Mouse (Mus musculus): ENCODE data around the gene Fam162a.
"Not testable (repeated sequence)": the region's sequence is repeated elsewhere in the genome, so short reads cannot be mapped to it uniquely, and the experiment has no call there.

Fam162a gene

GRCm38 (mm10) chr16:36071450-36072379 lies at the start of gene Fam162a, which contains the start of gene Ccdc58:
Gene Fam162a (minus strand): TSS chr16:36071594.
Gene Ccdc58 (plus strand): TSS chr16:36071685.
- in situ Hi-C loops (cut with MboI; ENCODE audit: low pct_unique_long_range_greater_than_20kb in 1 of 2, low sequenced_read_pairs in 2 of 2, unreplicated experiment in 1 of 2), result no loop called here

GRCm38 (mm10) chr16:36115751-36116150 lies 44.4 kb upstream of the Fam162a start:
- in situ Hi-C loops (cut with MboI; ENCODE audit: low pct_unique_long_range_greater_than_20kb in 1 of 2, low sequenced_read_pairs in 2 of 2, unreplicated experiment in 1 of 2), result not testable (repeated sequence)

- in situ Hi-C loops (cut with MboI; ENCODE audit: low pct_unique_long_range_greater_than_20kb in 1 of 2, low sequenced_read_pairs in 2 of 2, unreplicated experiment in 1 of 2), result not testable (repeated sequence)
Measured at GRCm38 (mm10) chr16:36111486-36111885, 40.1 kb upstream of the Fam162a start.

- in situ Hi-C loops (cut with MboI; ENCODE audit: low pct_unique_long_range_greater_than_20kb in 1 of 2, low sequenced_read_pairs in 2 of 2, unreplicated experiment in 1 of 2), result no loop called here
Measured at GRCm38 (mm10) chr16:36102211-36102610, 30.8 kb upstream of the Fam162a start.

- in situ Hi-C loops (cut with MboI; ENCODE audit: low pct_unique_long_range_greater_than_20kb in 1 of 2, low sequenced_read_pairs in 2 of 2, unreplicated experiment in 1 of 2), result no loop called here
Measured at GRCm38 (mm10) chr16:36101526-36101925, 30.1 kb upstream of the Fam162a start.

- in situ Hi-C loops (cut with MboI; ENCODE audit: low pct_unique_long_range_greater_than_20kb in 1 of 2, low sequenced_read_pairs in 2 of 2, unreplicated experiment in 1 of 2), result not testable (repeated sequence)
Measured at GRCm38 (mm10) chr16:36097813-36098499, 26.6 kb upstream of the Fam162a start.

GRCm38 (mm10) chr16:36094079-36094478 lies 22.7 kb upstream of the Fam162a start:
- in situ Hi-C loops (cut with MboI; ENCODE audit: low pct_unique_long_range_greater_than_20kb in 1 of 2, low sequenced_read_pairs in 2 of 2, unreplicated experiment in 1 of 2), result no loop called here

- in situ Hi-C loops (cut with MboI; ENCODE audit: low pct_unique_long_range_greater_than_20kb in 1 of 2, low sequenced_read_pairs in 2 of 2, unreplicated experiment in 1 of 2), result no loop called here
Measured at GRCm38 (mm10) chr16:36090785-36091509, 19.6 kb upstream of the Fam162a start.

GRCm38 (mm10) chr16:36089850-36090616 lies 18.6 kb upstream of the Fam162a start:
- in situ Hi-C loops (cut with MboI; ENCODE audit: low pct_unique_long_range_greater_than_20kb in 1 of 2, low sequenced_read_pairs in 2 of 2, unreplicated experiment in 1 of 2), result no loop called here

- in situ Hi-C loops (cut with MboI; ENCODE audit: low pct_unique_long_range_greater_than_20kb in 1 of 2, low sequenced_read_pairs in 2 of 2, unreplicated experiment in 1 of 2), result no loop called here
Measured at GRCm38 (mm10) chr16:36089065-36089464, 17.7 kb upstream of the Fam162a start.

GRCm38 (mm10) chr16:36087846-36088245 lies 16.5 kb upstream of the Fam162a start:
- in situ Hi-C loops (cut with MboI; ENCODE audit: low pct_unique_long_range_greater_than_20kb in 1 of 2, low sequenced_read_pairs in 2 of 2, unreplicated experiment in 1 of 2), result no loop called here

- in situ Hi-C loops (cut with MboI; ENCODE audit: low pct_unique_long_range_greater_than_20kb in 1 of 2, low sequenced_read_pairs in 2 of 2, unreplicated experiment in 1 of 2), result no loop called here
Measured at GRCm38 (mm10) chr16:36079916-36080315, 8.5 kb upstream of the Fam162a start.

GRCm38 (mm10) chr16:36074772-36075171 lies 3.4 kb upstream of the Fam162a start:
- in situ Hi-C loops (cut with MboI; ENCODE audit: low pct_unique_long_range_greater_than_20kb in 1 of 2, low sequenced_read_pairs in 2 of 2, unreplicated experiment in 1 of 2), result no loop called here

- in situ Hi-C loops (cut with MboI; ENCODE audit: low pct_unique_long_range_greater_than_20kb in 1 of 2, low sequenced_read_pairs in 2 of 2, unreplicated experiment in 1 of 2), result no loop called here
Measured at GRCm38 (mm10) chr16:36072410-36073011, 1.1 kb upstream of the Fam162a start.

GRCm38 (mm10) chr16:36071071-36071449 lies 334 bp downstream of the Fam162a start:
- in situ Hi-C loops (cut with MboI; ENCODE audit: low pct_unique_long_range_greater_than_20kb in 1 of 2, low sequenced_read_pairs in 2 of 2, unreplicated experiment in 1 of 2), result no loop called here

GRCm38 (mm10) chr16:36069819-36070575 lies 1.4 kb downstream of the Fam162a start:
- in situ Hi-C loops (cut with MboI; ENCODE audit: low pct_unique_long_range_greater_than_20kb in 1 of 2, low sequenced_read_pairs in 2 of 2, unreplicated experiment in 1 of 2), result no loop called here

GRCm38 (mm10) chr16:36068356-36068755 lies 3.0 kb downstream of the Fam162a start:
- in situ Hi-C loops (cut with MboI; ENCODE audit: low pct_unique_long_range_greater_than_20kb in 1 of 2, low sequenced_read_pairs in 2 of 2, unreplicated experiment in 1 of 2), result no loop called here

All from mouse embryonic stem cell (cell line).